Mouse (Mus musculus): ENCODE data around the gene Inafm1.
"Not testable (repeated sequence)": the region's sequence is repeated elsewhere in the genome, so short reads cannot be mapped to it uniquely, and the experiment has no call there.

Inafm1 gene

DNA sequence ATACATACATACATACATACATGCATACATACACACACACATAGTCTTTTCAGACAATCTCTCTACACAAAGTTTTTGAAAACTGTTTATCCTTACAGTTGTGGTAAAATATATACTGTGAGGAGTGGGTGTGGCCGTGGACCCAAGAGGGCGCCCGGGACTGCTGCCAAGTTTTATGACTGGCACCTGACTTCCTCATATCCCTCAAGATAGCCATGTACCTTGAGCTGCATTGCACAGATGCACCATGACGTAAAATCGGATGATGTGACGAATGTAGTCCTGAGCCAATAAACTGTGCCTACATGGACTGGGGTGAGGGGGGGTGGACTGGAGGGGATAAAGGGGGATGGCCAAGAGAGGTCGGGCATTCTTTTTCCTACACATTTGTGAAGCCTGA lies 6.8 kb downstream of the Inafm1 start:
- intact Hi-C loops (cut with DNase I), result not testable (repeated sequence)

DNA sequence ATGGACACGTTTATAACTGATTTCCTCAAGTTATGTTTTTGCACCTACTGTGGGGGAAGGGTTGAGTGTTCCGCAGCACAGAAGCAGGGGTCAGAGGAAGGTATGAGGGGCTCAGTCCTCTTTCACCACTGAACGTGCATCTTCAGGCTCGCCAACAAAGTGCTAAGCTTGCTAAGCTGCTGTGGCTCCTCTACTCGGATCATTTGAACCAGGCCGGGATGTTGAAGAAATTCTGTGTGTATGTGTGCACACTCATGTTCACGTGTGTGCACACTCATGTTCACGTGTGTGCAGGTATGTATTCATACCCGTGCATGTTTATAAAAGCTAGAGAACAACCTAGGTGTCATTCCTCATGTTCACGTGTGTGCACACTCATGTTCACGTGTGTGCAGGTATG lies 7.6 kb downstream of the Inafm1 start:
- intact Hi-C loops (cut with DNase I), result no loop called here

DNA sequence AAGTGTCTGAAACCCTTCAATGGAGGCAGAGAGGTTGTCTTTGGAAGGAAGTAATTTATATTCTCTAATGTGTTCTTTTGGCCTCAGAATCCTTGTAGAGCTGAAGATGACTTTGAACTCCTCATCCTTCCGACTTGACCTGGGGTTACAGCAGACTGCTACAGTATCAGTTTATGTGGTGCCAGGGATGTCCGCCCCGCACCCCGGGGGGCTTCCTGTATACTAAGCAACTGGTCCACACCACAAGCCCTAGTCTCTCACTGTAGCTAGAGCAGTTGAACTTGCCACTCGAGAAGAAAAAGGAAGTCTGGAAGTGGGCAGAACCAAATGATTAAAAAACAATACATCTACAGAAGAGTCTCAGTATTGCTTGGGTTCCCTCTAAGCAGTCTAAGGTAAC lies 9.6 kb downstream of the Inafm1 start:
- intact Hi-C loops (cut with DNase I), result loop anchor here (1.0 to 5.0 kb wide), 2 partner anchors 72 to 167 kb away; partner anchors contain the start of gene Napa

- intact Hi-C loops (cut with DNase I), result loop anchor here (1.0 to 5.0 kb wide), 2 partner anchors 71 to 166 kb away; partner anchors contain the start of gene Napa
Measured at GRCm38 (mm10) chr7:16263015-16263787, 10.2 kb downstream of the Inafm1 start.

- intact Hi-C loops (cut with DNase I), result loop anchor here (5.0 kb wide), 1 partner anchor 164 kb away; the partner anchor contains the start of gene Napa
Measured at GRCm38 (mm10) chr7:16261097-16261496, 12.3 kb downstream of the Inafm1 start.

- intact Hi-C loops (cut with DNase I), result no loop called here
Measured at GRCm38 (mm10) chr7:16259110-16259590, 14.3 kb downstream of the Inafm1 start, which contains the start of gene C5ar1. Gene C5ar1 (minus strand): TSS chr7:16259540.

- intact Hi-C loops (cut with DNase I), result no loop called here
Measured at GRCm38 (mm10) chr7:16257830-16258229, 15.6 kb downstream of the Inafm1 start.

DNA sequence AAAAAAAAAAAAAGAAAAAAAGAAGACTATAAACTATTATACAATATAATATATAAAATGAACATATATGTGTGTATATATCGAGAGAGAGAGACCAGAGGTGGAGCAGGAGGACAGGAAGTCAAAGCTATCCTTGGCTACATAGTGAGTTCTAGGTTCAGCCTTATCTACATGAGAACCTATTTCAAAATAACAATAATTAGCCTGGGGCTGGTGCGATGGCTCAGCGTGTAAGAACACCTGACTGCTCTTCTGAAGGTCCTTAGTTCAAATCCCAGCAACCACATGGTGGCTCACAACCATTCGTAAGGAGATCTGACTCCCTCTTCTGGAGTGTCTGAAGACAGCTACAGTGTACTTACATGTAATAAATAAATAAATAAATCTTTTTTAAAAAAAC lies 17.5 kb downstream of the Inafm1 start:
- intact Hi-C loops (cut with DNase I), result not testable (repeated sequence)

- intact Hi-C loops (cut with DNase I), result no loop called here
Measured at GRCm38 (mm10) chr7:16254195-16254594, 19.2 kb downstream of the Inafm1 start.

DNA sequence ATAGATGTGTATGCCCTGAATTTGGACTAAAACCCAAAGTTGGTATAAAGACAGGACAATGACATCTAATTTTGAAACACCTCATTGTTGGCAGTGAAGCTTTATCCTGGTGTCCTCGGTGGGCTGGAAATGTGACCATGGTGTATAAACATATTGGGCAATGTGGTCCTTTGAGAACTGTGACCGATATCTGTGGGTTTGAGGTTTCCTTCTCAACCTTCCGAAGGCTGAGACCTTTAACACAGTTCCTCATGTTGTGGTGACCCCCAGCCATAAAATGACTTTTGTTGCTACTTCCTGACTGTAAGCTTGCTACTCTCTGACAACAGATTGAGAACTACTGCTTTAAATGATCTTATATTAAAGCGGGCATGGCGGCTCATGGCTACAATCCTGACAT lies 22.7 kb downstream of the Inafm1 start:
- intact Hi-C loops (cut with DNase I), result no loop called here

DNA sequence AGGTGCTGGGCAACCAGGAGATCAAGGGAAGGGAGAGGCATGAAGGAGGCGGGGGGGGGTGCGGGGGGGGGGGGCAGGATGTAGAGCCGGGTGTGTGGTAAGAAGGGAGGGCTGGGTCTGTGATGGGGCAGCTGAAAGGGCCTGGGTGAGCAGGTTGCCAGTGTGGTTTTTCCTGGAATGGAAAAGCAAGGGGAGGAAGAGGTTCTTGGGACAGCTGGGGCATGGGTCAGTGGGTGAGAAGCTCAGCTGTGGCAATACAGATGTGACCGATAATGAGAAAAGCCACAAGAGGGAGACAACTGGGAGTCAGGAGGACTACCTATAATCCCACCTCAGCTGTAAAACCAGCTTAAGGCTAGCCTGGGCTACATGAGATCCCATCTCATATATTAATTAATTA lies 27.5 kb downstream of the Inafm1 start:
- intact Hi-C loops (cut with DNase I), result no loop called here

- intact Hi-C loops (cut with DNase I), result no loop called here
Measured at GRCm38 (mm10) chr7:16244067-16244466, 29.4 kb downstream of the Inafm1 start, which contains the start of gene C5ar2. Gene C5ar2 (minus strand): TSS chr7:16244154.

GRCm38 (mm10) chr7:16242198-16242597 lies 31.2 kb downstream of the Inafm1 start:
- intact Hi-C loops (cut with DNase I), result no loop called here

GRCm38 (mm10) chr7:16241787-16242186 lies 31.6 kb downstream of the Inafm1 start:
- intact Hi-C loops (cut with DNase I), result no loop called here

DNA sequence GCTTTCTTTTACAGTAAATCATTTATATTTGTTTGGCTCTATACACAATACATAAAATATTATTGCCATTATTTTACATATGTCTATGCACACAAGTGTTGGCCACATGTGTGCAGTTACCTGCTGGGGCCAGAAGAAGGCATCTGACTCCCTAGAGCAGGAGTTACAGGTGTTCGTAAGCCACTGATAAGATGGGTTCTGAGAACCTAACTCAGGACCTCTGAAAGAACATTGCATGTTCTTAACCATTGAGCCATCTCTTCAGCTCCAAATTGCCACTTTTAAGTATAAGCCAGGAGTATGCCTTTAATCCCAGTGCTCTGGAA lies 32.5 kb downstream of the Inafm1 start:
- intact Hi-C loops (cut with DNase I), result no loop called here

DNA sequence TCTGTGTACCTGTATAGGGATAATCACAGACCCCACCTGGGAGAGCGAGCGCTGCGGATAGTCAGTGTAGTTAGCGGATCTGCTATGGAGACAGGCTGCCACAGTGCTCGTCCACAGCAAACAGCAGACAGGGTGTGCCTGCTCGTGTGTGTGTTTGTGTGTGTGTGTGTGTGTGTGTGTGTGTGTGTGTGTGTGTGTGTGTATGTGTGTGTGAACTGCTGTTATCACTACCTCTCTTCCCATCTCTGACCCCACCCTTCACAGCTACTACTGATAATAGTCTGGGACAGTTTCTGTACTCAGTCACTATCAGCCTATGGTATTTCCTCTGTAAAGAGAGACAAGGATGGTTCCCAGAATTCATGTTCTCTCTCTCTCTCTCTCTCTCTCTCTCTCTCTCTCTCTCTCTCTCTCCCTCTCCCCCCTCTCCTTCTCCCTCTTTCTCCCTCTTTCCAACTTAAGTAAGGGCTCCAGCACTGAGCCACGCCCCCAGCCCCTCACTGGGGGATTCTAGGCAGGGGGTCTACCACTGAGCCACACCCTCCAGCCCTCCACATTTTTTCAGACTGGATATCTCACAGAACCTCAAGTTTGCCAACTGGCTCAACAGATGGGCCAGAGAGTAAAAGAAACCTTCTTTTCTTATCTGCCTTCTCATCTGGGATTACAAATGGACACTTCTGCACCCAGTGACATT lies 33.0 kb downstream of the Inafm1 start:
- intact Hi-C loops (cut with DNase I), result no loop called here

GRCm38 (mm10) chr7:16239554-16239997 lies 33.8 kb downstream of the Inafm1 start:
- intact Hi-C loops (cut with DNase I), result no loop called here

DNA sequence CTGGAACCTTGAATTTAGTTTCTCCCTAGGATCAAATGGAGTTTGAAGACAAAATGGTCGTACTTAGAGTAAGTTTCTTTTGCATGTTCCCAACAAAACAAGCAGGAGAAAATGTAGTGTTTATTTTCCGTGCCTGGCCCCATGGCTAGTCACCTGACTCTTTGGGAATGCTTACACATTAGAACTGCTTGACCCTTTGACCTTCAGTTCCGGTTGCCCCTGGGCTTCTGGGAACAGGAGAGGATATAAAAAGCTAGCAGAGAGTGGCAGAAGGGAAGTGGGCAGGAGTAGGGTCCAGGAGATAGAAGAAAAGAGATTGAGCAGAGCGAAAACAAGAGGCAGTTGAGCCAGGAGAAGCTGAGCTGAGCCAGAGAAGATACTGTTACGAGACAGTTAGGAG lies 43.5 kb downstream of the Inafm1 start:
- intact Hi-C loops (cut with DNase I), result no loop called here

All from adrenal gland (tissue).